Mouse (Mus musculus): Measurements from ENCODE around the gene Lrp4. TPM values are rescaled to one million over a fixed set of nuclear protein-coding genes. Genes with fewer than 3 reads are reported as not detected.

The Lrp4 gene
- polyA plus RNA-seq (2014; fragmentation: Nextera tagmentation; extraction: Ambion mirVana), result 5.2 and 6.3 TPM in 2 replicates

- Histone ChIP-seq H3K9me3 (replicated peaks; ENCODE audit: control insufficient read depth, low read length) (no peaks in the 10 kb centered on the region), H3K27ac (replicated peaks; ENCODE audit: low read depth, low read length) (peak within 1 kb of the TSS; percentile 80), H3K36me3 (replicated peaks; ENCODE audit: control insufficient read depth, insufficient read depth, low read depth, low read length) (no peaks in the 10 kb centered on the region), H3K27me3 (ENCODE audit: control insufficient read depth, insufficient read depth, low read length) (no peaks in the 10 kb centered on the region), H3K4me1 (ENCODE audit: control insufficient read depth, insufficient read depth, low read length) (peaks cover 7% of the 10 kb centered on the region), H3K4me3 (ENCODE audit: low read depth, low read length) (peak within 1 kb of the TSS; percentile 63), H3K4me2 (ENCODE audit: low read depth, low read length) (peak within 1 kb of the TSS; percentile 72), H3K9ac (replicated peaks; ENCODE audit: low read length) (peak within 1 kb of the TSS; percentile 78)
- DNase-seq (ENCODE audit: low spot score), result peak; percentile 73
- WGBS, result 1% methylated on average over 17 of the region's 36 CpGs
- peak; percentile 75 for ATAC-seq (replicated peaks; ENCODE audit: insufficient number of reproducible peaks, low FRiP score, low TSS enrichment, low read depth)
Observed at GRCm38 (mm10) chr2:91457259-91457655, at the start of gene Lrp4. Lrp4 (plus strand) TSS chr2:91457511.

GRCm38 (mm10) chr2:91408031-91408430, 49.3 kb upstream of the Lrp4 start:
- H3K9me3 ChIP-seq (replicated peaks; ENCODE audit: control insufficient read depth, low read length), result no peaks in the 10 kb centered on the region
- no peak overlapping the region for H3K4me2 ChIP-seq (ENCODE audit: low read depth, low read length)
- no peak overlapping the region for H3K9ac ChIP-seq (replicated peaks; ENCODE audit: low read length)
- H3K36me3 ChIP-seq (replicated peaks; ENCODE audit: control insufficient read depth, insufficient read depth, low read depth, low read length), result no peaks in the 10 kb centered on the region
- H3K27ac ChIP-seq (replicated peaks; ENCODE audit: low read depth, low read length), result no peak overlapping the region
- no peaks in the 10 kb centered on the region for H3K4me1 ChIP-seq (ENCODE audit: control insufficient read depth, insufficient read depth, low read length)
- H3K27me3 ChIP-seq (ENCODE audit: control insufficient read depth, insufficient read depth, low read length), result no peaks in the 10 kb centered on the region
- no peak overlapping the region for H3K4me3 ChIP-seq (ENCODE audit: low read depth, low read length)
- no peak for ATAC-seq (replicated peaks; ENCODE audit: insufficient number of reproducible peaks, low FRiP score, low TSS enrichment, low read depth)
- no peak for DNase-seq (ENCODE audit: low spot score)
- WGBS, result 71% methylated on average over 2 of the region's 2 CpGs

GRCm38 (mm10) chr2:91411473-91411872, 45.8 kb upstream of the Lrp4 start:
- no peak overlapping the region for H3K4me2 ChIP-seq (ENCODE audit: low read depth, low read length)
- ATAC-seq (replicated peaks; ENCODE audit: insufficient number of reproducible peaks, low FRiP score, low TSS enrichment, low read depth), result peak; percentile 67
- 0 out of 2 replicates have a peak overlapping the region, but pooled peaks have one; percentile 9 for H3K27ac ChIP-seq (replicated peaks; ENCODE audit: low read depth, low read length)
- no peaks in the 10 kb centered on the region for H3K27me3 ChIP-seq (ENCODE audit: control insufficient read depth, insufficient read depth, low read length)
- peak; percentile 66 for DNase-seq (ENCODE audit: low spot score)
- H3K36me3 ChIP-seq (replicated peaks; ENCODE audit: control insufficient read depth, insufficient read depth, low read depth, low read length), result no peaks in the 10 kb centered on the region
- H3K4me1 ChIP-seq (ENCODE audit: control insufficient read depth, insufficient read depth, low read length), result no peaks in the 10 kb centered on the region
- WGBS, result 55% methylated on average over 2 of the region's 2 CpGs
- no peaks in the 10 kb centered on the region for H3K9me3 ChIP-seq (replicated peaks; ENCODE audit: control insufficient read depth, low read length)
- H3K9ac ChIP-seq (replicated peaks; ENCODE audit: low read length), result no peak overlapping the region
- H3K4me3 ChIP-seq (ENCODE audit: low read depth, low read length), result no peak overlapping the region

GRCm38 (mm10) chr2:91412361-91412760, 45.0 kb upstream of the Lrp4 start:
- no peaks in the 10 kb centered on the region for H3K9me3 ChIP-seq (replicated peaks; ENCODE audit: control insufficient read depth, low read length)
- H3K9ac ChIP-seq (replicated peaks; ENCODE audit: low read length), result no peak overlapping the region
- H3K27ac ChIP-seq (replicated peaks; ENCODE audit: low read depth, low read length), result no peak overlapping the region
- no peaks in the 10 kb centered on the region for H3K4me1 ChIP-seq (ENCODE audit: control insufficient read depth, insufficient read depth, low read length)
- no peak overlapping the region for H3K4me2 ChIP-seq (ENCODE audit: low read depth, low read length)
- WGBS, result 39% methylated on average over 5 of the region's 5 CpGs
- H3K27me3 ChIP-seq (ENCODE audit: control insufficient read depth, insufficient read depth, low read length), result no peaks in the 10 kb centered on the region
- no peak for ATAC-seq (replicated peaks; ENCODE audit: insufficient number of reproducible peaks, low FRiP score, low TSS enrichment, low read depth)
- no peak for DNase-seq (ENCODE audit: low spot score)
- no peaks in the 10 kb centered on the region for H3K36me3 ChIP-seq (replicated peaks; ENCODE audit: control insufficient read depth, insufficient read depth, low read depth, low read length)
- H3K4me3 ChIP-seq (ENCODE audit: low read depth, low read length), result no peak overlapping the region

- DNase-seq (ENCODE audit: low spot score) (no peak), ATAC-seq (replicated peaks; ENCODE audit: insufficient number of reproducible peaks, low FRiP score, low TSS enrichment, low read depth) (no peak)
- H3K4me1 ChIP-seq (ENCODE audit: control insufficient read depth, insufficient read depth, low read length), result no peaks in the 10 kb centered on the region
- no peak overlapping the region for H3K27ac ChIP-seq (replicated peaks; ENCODE audit: low read depth, low read length)
- no peaks in the 10 kb centered on the region for H3K9me3 ChIP-seq (replicated peaks; ENCODE audit: control insufficient read depth, low read length)
- H3K9ac ChIP-seq (replicated peaks; ENCODE audit: low read length), result no peak overlapping the region
- no peaks in the 10 kb centered on the region for H3K27me3 ChIP-seq (ENCODE audit: control insufficient read depth, insufficient read depth, low read length)
- H3K36me3 ChIP-seq (replicated peaks; ENCODE audit: control insufficient read depth, insufficient read depth, low read depth, low read length), result no peaks in the 10 kb centered on the region
- H3K4me3 ChIP-seq (ENCODE audit: low read depth, low read length), result no peak overlapping the region
- 83% methylated on average over 1 of the region's 1 CpGs for WGBS
- H3K4me2 ChIP-seq (ENCODE audit: low read depth, low read length), result no peak overlapping the region
Observed at GRCm38 (mm10) chr2:91413811-91414210, 43.5 kb upstream of the Lrp4 start.

- no peaks in the 10 kb centered on the region for H3K36me3 ChIP-seq (replicated peaks; ENCODE audit: control insufficient read depth, insufficient read depth, low read depth, low read length)
- H3K4me1 ChIP-seq (ENCODE audit: control insufficient read depth, insufficient read depth, low read length), result no peaks in the 10 kb centered on the region
- no peak overlapping the region for H3K9ac ChIP-seq (replicated peaks; ENCODE audit: low read length)
- 81% methylated on average over 5 of the region's 5 CpGs for WGBS
- no peaks in the 10 kb centered on the region for H3K9me3 ChIP-seq (replicated peaks; ENCODE audit: control insufficient read depth, low read length)
- H3K27me3 ChIP-seq (ENCODE audit: control insufficient read depth, insufficient read depth, low read length), result no peaks in the 10 kb centered on the region
- no peak overlapping the region for H3K4me2 ChIP-seq (ENCODE audit: low read depth, low read length)
- ATAC-seq (replicated peaks; ENCODE audit: insufficient number of reproducible peaks, low FRiP score, low TSS enrichment, low read depth) (no peak), DNase-seq (ENCODE audit: low spot score) (no peak)
- H3K27ac ChIP-seq (replicated peaks; ENCODE audit: low read depth, low read length), result no peak overlapping the region
- no peak overlapping the region for H3K4me3 ChIP-seq (ENCODE audit: low read depth, low read length)
Observed at GRCm38 (mm10) chr2:91421641-91422040, 35.7 kb upstream of the Lrp4 start.

GRCm38 (mm10) chr2:91424061-91424720, 33.1 kb upstream of the Lrp4 start:
- Histone ChIP-seq H3K4me3 (ENCODE audit: low read depth, low read length) (no peak overlapping the region), H3K4me2 (ENCODE audit: low read depth, low read length) (no peak overlapping the region), H3K27me3 (ENCODE audit: control insufficient read depth, insufficient read depth, low read length) (no peaks in the 10 kb centered on the region), H3K9me3 (replicated peaks; ENCODE audit: control insufficient read depth, low read length) (no peaks in the 10 kb centered on the region), H3K4me1 (ENCODE audit: control insufficient read depth, insufficient read depth, low read length) (no peaks in the 10 kb centered on the region), H3K27ac (replicated peaks; ENCODE audit: low read depth, low read length) (no peak overlapping the region), H3K36me3 (replicated peaks; ENCODE audit: control insufficient read depth, insufficient read depth, low read depth, low read length) (no peaks in the 10 kb centered on the region), H3K9ac (replicated peaks; ENCODE audit: low read length) (no peak overlapping the region)
- no peak for DNase-seq (ENCODE audit: low spot score)
- ATAC-seq (replicated peaks; ENCODE audit: insufficient number of reproducible peaks, low FRiP score, low TSS enrichment, low read depth), result no peak
- 89% methylated on average over 7 of the region's 7 CpGs for WGBS

GRCm38 (mm10) chr2:91426321-91426720, 31.0 kb upstream of the Lrp4 start:
- WGBS, result 82% methylated on average over 1 of the region's 1 CpGs
- H3K27ac ChIP-seq (replicated peaks; ENCODE audit: low read depth, low read length), result no peak overlapping the region
- H3K9me3 ChIP-seq (replicated peaks; ENCODE audit: control insufficient read depth, low read length), result no peaks in the 10 kb centered on the region
- H3K4me1 ChIP-seq (ENCODE audit: control insufficient read depth, insufficient read depth, low read length), result no peaks in the 10 kb centered on the region
- ATAC-seq (replicated peaks; ENCODE audit: insufficient number of reproducible peaks, low FRiP score, low TSS enrichment, low read depth) (no peak), DNase-seq (ENCODE audit: low spot score) (no peak)
- no peaks in the 10 kb centered on the region for H3K27me3 ChIP-seq (ENCODE audit: control insufficient read depth, insufficient read depth, low read length)
- H3K4me3 ChIP-seq (ENCODE audit: low read depth, low read length), result no peak overlapping the region
- no peaks in the 10 kb centered on the region for H3K36me3 ChIP-seq (replicated peaks; ENCODE audit: control insufficient read depth, insufficient read depth, low read depth, low read length)
- no peak overlapping the region for H3K9ac ChIP-seq (replicated peaks; ENCODE audit: low read length)
- no peak overlapping the region for H3K4me2 ChIP-seq (ENCODE audit: low read depth, low read length)

All from embryonic facial prominence, embryonic 11.5 days (tissue).